Mouse (Mus musculus) thymus, postnatal 25 days (tissue): ENCODE results near the gene Ltbp2.

Experiments used
- DNase-seq: peaks from one replicate; pipeline ENCODE4 v3.0.0; 2022

The Ltbp2 gene

DNA sequence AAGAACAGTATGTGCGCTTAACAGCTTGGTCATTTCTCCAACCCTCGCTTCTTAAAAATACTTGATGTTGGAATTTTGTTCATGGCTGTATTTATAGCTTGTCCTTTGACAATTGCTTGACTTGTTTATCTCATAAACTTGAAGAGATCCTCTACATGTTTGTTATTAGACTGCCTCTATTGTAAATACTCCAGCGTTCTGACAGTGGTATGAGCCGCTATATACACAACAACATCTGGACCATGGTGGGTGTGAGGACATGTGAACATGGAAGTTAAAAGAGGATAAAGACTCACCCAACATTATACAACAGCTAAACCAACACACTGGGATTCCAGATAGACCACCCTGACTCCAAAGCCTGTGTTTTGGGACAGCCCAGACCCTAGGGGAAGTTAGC lies 41.6 kb downstream of the Ltbp2 start:
- DNase-seq = no peak

DNA sequence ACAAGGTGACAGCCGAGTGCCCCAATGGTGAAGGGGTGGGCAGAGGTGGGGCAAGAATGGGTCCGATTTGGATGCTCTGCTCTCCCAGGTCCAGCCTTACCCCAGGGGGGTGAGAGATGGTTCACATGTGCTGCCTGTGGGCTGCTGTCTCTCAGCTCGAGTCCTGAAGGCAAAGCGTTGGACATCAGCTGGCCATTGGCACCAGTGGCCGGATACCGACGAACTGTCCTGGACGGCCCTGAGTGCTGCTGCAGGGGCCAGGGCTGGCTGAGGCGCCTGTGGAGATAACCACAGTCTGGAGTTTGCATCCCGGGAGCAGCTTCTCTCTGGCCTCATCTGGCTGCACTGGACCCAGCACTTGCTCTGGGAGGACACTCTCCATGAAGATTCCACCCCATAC lies 44.7 kb downstream of the Ltbp2 start:
- no peak for DNase-seq

DNA sequence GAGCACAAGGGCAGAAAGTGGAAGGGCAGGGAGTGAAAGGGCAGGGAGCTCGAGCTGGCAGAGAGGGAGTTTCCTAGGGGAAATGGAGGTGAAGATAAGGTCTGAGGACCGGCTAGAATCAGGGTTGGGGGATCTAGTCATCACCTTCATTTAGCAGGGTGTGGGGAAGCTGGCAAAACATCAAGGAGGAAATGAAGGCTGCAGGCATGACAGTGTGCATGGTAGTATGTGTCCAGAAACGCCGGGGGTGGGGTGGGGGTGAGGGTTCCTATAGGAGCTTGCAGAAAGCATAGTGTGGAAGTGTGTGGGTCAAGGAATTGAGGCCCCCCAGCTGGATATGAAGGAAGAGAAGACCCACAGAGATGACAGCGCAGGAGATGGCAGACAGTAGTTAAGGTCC lies 45.2 kb downstream of the Ltbp2 start:
- DNase-seq = no peak

DNA sequence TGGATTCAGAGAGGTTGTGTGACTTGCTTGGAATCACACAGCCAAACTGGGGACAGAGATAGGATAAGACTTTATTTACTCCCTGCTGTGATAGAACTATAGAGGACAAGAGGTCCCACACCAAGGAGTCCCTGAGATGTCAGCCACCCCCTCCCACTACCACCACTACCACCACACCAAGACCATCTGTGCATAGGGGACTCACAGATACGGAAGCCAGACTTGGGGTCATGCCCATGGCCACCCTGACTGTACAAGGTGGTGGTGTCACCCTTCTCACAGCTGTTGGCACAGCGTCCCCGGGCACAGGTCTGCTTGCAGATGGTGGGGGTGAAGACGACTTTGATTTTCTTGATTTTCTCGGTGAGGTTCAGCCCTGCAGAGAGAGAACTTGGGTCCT lies 45.9 kb downstream of the Ltbp2 start:
- no peak for DNase-seq

DNA sequence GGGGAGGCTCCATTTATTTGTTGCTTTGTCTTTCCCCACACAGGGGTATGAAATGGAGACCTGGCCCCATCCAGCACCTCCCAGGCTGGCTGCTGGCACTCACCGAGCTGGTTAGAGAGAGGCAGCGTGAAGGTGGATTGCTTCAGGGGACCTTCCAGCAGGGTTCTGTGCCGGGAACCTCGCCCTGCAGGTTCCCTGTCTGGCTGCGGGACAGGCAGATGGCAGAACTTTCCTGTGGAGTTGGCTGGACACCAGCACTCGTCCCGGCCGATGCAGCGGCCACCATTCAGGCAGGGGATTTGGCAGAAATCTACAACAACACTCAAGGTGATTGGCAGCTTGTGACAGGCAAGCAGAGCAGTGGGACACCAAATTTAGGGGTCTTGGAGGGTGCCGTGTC lies 46.4 kb downstream of the Ltbp2 start:
- DNase-seq = no peak

DNA sequence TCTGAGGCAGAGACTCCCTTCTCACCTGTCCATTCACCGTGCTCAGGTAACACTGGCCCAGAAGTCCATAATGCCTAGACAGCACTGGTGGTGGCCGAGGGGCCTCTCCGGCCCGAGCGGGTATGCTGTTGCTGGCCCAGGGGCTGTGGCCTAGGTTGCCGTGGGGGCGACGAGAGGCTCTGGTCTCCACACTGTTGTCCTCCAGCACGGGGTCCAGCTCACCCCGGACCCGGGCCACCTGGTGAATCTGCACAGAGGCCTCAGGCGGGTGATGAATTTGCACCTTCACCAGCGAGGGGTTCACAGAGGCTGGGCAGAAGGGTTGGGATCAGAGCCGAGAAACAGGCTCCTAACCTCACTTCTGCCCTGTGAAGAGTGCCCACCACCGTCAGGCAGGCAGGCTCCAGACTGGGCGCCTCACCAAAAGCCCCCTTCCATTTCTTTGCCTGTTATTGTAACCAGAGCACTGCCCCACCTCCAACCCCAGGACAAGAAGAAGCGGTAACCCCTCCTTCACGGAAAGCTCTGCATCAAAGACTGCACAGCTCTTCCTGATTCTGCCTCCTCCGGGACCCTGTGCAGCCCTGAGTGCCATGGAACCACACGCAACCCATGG lies 47.1 kb downstream of the Ltbp2 start:
- no peak for DNase-seq

DNA sequence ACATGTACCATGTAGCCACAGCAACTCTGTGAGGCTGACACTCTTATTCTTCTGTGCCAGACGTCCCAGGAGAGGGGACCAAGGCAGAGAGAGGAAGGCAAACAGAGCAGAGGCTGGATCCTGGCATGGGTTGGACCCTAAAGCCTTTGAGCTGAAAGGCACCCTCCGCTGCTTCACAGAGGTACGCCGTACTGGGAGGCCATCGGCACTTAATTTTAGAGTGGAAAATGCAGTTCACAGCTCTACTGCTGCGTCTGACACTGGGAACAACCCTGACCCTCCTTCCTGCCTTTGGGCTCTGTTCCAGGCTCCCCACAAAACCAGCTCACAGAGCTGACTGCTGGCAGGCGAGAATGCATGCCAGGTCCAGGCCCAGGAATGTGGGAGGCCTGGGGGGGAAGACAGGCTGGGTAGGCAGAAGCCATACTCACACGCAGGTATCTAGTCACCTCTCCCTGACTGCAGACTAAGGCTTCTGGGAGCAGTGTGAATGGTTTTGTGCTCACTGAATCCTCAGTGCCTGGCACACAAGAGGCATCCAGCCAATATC lies 48.9 kb downstream of the Ltbp2 start:
- no peak for DNase-seq

DNA sequence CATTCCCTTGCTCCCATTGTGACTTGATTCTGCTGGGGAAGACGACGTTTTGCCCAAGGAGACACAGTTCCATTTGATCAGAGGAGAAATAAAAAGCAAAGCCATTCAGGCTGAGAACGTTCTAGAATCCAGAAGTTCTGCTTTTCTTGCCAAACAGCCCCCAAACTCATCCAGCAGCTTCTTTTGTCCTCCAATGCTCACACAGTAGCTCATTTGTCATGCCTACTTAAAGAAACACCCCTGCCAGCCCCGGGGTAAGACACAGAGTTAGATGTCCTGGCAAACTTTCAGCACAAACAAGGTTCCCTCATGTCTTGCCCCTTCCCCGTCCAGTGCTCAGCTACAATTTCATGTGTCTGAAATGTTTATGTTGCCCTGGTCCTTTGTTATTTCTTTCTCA lies 52.1 kb downstream of the Ltbp2 start:
- DNase-seq = no peak

DNA sequence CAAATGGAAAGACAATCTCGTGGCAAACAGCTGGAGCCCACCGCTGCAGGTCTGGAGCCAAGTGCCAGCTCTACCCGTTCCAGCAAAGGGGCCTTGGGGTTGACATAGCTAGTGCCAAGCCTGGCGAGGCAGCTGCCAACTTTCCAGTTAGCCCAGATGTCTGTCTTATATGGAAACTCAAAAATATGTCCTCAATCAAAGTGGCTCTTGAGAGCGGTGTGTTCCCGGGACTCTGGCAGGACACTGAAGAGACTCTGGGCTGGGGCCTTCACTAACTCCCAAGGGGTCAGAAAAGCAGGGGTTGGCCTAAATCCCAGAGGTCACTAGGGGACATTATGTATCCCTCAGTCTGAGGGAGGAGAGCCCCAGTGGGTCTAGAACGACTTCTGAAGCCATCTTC lies 52.7 kb downstream of the Ltbp2 start:
- no peak for DNase-seq

DNA sequence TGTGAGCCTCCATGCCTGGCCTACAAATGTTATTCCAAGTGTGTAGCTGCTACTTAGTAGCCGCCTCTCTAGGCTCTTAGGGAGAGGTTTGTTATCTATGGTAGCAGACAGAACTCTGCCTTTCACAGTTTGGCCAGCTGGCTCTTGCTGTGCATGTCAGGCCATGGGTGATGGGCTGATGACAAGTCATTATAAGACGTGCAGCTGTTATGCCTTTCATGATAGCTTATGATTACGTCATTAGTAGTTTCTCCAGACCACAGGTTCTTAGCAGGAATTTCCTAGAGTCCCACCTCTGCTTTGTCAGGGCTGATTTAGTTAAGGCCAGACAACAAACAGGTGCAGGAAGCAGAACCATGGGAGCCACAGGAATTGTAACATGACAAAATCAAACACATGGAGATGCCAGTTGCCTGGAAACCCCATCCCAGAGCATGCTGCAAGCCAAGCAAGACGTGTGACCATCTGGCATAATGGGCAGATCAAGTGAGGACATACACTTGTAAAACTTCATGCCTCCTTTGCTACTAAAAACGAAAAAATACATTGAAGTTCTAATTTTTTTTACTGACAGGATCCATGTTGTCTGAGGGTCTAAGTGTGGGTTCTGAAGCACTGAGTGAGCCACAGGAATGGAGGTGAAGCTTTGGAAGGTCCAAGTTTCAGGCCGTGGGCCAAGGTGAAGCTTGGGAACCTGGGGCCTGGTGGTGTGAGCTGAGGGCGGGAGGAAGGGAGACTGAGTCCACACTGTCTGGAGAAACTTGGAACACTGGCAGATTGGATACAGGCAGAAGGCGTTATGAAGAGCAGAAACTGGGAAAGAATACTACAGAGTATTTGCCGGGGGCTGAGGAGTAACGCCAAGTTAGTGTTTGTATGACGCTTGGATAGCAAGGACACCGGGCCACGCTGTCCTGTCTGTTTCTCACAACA lies 56.8 kb downstream of the Ltbp2 start:
- DNase-seq = no peak

DNA sequence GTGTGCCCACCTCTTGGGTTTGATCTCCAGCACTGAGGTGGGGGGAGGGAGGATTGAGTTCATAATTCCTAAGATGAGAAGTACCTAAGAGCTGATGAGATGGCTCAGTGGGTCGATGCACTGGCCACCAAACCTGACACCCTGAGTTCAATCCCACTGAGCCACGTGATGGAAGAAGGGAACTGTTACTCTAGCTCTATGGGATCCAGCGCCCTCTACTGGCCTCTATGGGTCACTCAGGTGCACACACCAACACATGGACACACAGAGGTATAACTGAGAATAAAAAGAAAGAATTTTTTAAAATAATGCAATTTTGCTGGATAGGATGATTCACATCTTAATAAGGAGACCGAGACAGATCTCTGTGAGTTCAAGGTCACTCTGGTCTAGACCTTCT lies 57.8 kb downstream of the Ltbp2 start:
- no peak for DNase-seq

DNA sequence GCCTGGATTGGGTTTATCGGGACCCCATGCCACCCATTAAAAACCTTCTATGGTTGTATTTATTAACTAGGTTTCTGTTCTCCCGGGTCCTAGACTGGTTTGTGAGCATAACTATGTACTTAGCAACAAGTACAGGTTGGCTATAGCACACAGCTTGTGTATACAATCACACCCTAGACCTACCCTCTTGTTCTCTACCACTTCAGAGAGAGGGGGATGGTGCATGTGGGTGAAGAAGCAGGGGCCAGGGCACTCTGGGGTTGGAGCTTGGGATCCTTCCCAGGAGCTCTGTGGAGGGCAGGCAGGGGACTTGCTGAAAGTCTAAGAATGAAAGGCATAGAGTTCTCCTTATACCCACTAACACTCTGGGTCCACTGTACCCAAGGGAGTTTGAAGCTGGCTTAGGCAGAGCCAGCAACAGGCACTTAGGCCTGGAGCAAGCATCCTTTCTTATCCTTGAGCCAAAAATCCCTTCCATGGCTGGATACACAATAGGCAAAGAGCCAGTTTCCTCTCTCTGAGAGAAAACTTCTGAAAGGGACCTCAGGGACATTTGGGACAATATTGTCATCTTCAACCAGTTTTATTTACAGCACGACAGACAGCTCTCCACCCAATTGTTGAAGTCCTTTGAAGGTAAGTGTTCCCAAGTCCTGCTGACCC lies 61.5 kb downstream of the Ltbp2 start:
- no peak for DNase-seq

DNA sequence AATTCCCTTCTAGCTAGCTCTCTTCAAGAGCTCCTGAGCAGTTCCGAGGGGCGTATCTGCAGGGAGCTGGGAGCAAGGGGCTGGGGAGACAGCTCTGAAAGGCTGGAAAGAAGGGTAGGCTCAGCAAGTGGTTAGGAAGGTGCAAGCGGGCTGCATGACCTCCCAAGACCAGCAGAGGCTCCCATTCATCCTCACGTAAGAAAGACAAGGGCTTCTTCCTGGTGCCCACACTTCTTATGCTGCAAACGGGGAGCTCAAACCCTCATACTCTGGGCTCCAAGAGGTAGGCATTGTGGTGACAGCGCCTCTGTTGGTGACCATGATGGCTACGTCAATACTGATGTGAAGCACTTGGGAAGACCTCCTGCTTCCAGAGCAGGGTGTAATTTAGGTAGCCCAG lies 62.6 kb downstream of the Ltbp2 start:
- peak; percentile 6 for DNase-seq

DNA sequence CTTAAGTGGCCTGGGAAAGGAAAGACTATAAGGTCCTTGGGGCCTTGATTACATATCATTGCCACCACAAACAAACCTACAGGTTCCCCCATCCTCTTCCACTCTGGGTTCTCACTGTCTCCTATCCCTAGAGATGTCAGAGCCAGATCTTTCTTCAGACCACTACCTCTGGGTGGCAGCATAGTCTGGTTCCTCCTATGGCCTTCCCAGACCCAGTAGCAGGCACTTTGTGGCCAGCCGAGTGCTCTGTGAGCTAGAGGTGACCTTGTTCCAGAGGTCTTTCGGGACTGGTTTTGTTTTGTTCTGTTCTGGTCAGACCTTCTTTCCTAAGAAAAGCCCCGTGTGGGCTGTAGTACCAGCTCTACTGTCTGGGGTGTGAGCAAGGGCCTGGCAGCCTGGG lies 64.3 kb downstream of the Ltbp2 start:
- DNase-seq = no peak

DNA sequence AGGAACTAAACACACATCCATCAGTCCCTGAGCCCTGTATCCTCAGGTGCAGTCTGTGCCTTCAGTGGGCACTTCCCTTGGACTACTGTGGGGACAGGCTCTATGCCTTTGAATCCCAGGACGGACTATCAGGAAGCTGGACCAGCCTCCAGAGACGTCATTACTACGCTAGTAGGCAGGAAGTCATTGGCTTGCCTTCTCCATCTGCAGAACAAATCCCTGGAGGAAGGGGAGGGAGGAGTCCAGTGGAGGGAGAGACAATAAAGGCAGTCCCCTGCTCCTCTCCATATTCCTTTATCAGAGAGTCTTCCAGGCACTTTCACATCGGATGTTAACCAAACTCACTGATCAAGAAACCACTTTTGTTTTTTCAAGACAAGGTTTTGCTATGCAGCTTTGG lies 64.8 kb downstream of the Ltbp2 start:
- DNase-seq = no peak

DNA sequence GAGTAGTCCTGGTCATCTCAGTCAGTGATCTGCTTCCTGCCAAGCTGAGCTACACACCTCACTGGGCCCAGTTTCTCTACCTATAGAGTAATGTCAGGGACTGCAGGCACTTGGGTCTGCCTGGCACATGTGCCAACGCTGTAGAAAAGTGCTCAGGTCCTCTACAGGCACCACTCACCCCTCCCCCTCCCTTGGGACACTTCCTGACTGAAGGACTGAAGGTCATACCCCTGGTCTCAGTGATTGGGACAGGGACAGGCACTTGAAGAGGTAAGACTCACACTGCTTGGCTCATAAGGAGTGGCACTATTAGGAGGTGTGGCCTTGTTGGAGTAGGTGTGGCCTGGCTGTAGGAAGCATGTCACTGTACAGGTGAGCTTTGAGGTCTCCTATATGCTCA lies 65.5 kb downstream of the Ltbp2 start:
- DNase-seq = no peak

DNA sequence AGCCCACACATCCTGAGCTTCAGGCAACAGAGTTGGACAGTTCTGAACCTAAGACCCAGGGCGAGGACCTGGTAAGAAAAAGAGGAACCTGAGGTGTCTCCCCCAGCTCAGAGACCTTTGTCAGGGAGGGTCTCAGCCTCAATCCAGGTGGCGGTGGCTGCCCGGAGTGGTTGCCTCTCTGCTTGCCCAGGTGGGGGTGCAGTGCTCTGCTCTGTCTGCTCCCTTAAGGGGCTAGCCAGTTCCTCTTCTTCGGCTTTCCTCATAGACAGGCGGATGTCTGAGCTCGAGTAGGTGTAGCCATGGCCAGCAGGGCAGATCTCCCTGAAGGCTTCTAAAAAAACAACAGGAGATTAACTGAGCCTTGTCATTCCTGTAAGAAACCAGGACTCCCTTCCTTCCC lies 67.3 kb downstream of the Ltbp2 start:
- DNase-seq = no peak

DNA sequence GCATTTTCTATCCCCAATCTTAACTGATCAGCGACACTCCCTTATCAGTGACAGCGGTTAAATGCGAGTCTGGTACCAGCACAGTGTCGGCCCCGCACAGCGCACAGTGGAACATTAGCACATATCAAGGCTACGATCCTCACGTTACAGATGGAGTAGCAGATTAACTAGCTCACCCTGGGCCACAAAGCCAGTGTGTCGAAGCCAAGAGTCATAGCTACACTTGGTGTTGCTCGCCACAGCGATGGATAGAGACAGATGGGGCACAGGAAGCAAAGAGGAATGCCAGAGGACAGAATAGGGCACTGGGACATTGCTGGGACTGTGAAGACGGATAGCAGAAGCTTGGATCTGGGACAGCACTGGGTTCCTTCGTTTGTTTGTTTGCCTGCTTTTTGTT lies 69.0 kb downstream of the Ltbp2 start:
- DNase-seq = no peak

DNA sequence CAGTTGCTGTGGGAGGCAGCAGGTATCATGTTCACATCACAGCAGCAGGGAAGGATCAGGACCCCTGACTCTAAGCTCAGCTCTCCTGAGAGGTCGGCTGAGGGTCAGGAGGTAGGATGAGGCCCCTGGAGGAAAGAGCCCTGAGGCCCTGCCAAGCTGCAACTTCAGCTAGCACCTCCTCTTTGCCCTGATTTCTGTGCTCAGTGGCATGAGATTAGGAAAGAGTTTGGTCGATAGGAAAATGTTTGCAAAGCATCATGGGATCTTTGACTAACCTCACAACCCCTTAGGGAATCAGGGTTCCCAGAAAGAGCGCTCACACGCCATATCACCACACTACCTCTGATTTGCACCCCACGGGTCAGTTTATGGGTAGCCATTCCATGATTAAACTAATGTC lies 69.6 kb downstream of the Ltbp2 start:
- DNase-seq = no peak

DNA sequence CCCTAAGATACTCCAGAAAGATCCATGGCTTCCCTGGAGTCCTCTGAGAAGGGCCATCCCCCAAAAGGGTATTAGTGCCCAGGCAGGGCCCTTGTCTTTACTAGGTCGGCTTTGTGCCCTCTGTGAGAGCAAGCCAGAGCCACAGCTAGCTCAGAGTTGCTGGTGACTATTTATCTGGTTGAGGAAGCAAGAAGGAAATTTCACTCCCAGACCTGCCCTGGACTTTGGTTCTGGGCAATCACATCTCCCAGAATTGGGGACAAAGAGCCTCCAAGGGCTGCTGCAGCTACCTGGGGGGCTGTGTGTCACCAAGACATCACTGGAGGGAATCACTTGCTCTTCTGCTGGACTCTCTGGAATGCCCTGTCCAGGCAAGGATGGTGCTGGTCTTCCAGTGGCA lies 70.3 kb downstream of the Ltbp2 start:
- no peak for DNase-seq

DNA sequence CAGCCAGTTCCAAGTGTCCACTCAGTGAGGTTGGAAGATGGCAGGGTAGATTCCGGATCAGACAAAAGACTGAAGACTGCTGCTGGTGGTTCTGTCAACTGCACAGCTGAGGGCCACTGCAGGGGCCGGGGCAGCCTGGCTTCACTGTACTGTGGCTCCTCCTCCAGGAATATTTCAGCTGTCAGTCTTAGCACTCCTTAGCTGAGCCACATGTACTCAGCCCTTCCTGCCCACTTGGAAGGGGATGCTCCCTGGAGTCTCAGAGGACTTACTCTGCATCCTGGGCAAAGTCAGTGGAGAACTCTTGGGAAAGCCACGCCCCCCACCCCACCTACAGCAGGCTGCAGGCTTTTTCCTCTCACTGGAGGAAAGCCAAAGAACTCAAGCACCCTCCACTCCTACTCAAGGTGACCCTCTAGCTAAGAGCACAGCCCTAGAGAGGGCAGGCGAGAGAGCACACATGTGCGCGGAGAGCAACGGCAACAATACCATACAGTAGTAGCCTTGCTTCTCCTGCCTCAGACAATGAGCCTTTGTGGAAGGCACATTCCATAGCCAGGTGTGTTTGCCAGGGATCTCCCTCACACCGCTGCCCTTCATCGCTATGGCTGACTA lies 71.0 kb downstream of the Ltbp2 start:
- no peak for DNase-seq

DNA sequence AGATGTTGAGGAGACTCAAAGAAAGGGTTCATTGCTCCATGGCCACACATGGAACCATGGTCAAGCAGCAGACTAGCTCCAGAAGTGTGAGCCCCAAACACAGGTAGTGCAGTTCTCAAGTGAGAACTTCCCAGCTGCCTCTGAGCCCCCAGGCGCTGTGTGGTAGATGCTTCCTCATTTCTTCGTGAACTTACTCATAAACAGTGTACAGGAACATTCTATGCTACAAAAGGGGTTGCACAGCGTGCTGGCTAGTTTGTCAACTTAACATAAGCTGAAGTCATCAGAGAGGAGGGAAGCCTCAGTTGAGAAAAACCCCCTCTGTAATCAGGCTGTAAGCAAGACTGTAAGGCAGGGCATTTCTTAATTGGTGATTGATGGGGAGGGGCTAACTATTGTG lies 73.7 kb downstream of the Ltbp2 start:
- no peak for DNase-seq

DNA sequence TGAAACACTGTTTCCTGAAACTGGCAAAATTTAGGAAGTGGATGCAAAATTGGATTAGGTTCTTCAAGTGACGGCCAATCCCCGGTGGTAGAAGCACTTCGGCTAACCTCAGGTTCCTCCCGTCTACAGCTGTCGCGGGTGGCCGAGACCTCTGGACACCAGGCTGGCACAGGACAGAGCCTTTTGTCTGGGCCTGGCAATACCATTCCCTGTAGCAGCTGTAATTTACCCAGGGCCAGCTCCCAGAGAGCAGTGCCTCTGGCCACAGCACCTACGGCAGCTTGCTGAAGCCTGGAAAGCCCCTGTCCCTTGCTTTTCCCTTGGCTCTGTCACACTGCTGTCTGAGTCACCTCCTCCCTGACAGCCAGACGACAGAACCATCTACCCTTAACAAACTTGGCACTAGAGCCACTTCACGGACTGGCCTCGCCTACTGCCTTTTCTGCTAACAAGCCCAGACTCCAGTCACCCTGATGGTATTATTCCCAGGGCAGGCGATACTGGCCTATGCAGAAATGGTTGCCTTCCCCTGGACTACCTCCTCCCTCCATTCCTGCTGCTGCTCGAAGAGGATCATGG lies 74.7 kb downstream of the Ltbp2 start:
- no peak for DNase-seq
